8 mouse cellular contexts compared by ENCODE assay signal in genomic region chr4:59765385-59766005, GRCm38 (mm10). TPM values are rescaled to one million over a fixed set of nuclear protein-coding genes. Genes with fewer than 3 reads are reported as not detected.
DNase-seq lines count a peak whose midpoint lies in the region; ATAC-seq and TF ChIP-seq lines count a peak whose summit lies in the region.

No protein-coding gene starts in this region.

- H3K4me3 ChIP-seq in heart, postnatal 0 days (ENCODE audit: low read depth, low read length) = no peak overlapping the region
- no peak overlapping the region for H3K4me3 ChIP-seq in lung, postnatal 0 days (ENCODE audit: low read depth, low read length)

- no peaks in the 10 kb centered on the region for H3K27me3 ChIP-seq in heart, postnatal 0 days (ENCODE audit: control insufficient read depth, insufficient read depth, low read length)
- no peaks in the 10 kb centered on the region for H3K27me3 ChIP-seq in lung, postnatal 0 days (replicated peaks; ENCODE audit: insufficient read depth, low read length)

- peaks cover 2% of the 10 kb centered on the region; the same call in 1 of the 2 replicates for H3K4me1 ChIP-seq in heart, postnatal 0 days (ENCODE audit: control insufficient read depth, insufficient read depth)
- H3K4me1 ChIP-seq in lung, postnatal 0 days (ENCODE audit: insufficient read depth, low read depth, low read length) = peaks cover 9% of the 10 kb centered on the region

- no peak for TF ChIP-seq EP300 in heart, postnatal 0 days (IDR thresholded peaks at IDR 0.05; ENCODE audit: low read depth)
- TF ChIP-seq EP300 in lung, postnatal 0 days (IDR thresholded peaks at IDR 0.05) = peak; percentile 42

- peak; percentile 60; the same call in 1 of the 2 replicates for ATAC-seq in heart, postnatal 0 days (ENCODE audit: insufficient read depth, low read depth)
- peak; percentile 80 for ATAC-seq in lung, postnatal 0 days
- no peak for ATAC-seq in megakaryocyte progenitor cell, adult 5-6 weeks (replicated peaks; ENCODE audit: poor library complexity)

- H3K9ac ChIP-seq in heart, postnatal 0 days (replicated peaks; ENCODE audit: low read depth, low read length) = no peak overlapping the region
- H3K9ac ChIP-seq in lung, postnatal 0 days (replicated peaks; ENCODE audit: low read depth) = no peak overlapping the region

- peak overlapping the region; percentile 72 for H3K27ac ChIP-seq in heart, postnatal 0 days (ENCODE audit: low read depth)
- peak overlapping the region; percentile 71 for H3K27ac ChIP-seq in lung, postnatal 0 days (ENCODE audit: low read length)

- H3K36me3 ChIP-seq in heart, postnatal 0 days (replicated peaks; ENCODE audit: control insufficient read depth, insufficient read depth, low read length) = peaks cover 6% of the 10 kb centered on the region; the same call in 1 of the 2 replicates
- no peaks in the 10 kb centered on the region for H3K36me3 ChIP-seq in lung, postnatal 0 days (ENCODE audit: insufficient read depth, low read length)

- DNase-seq in 3T3-L1 (ENCODE audit: low read depth, low spot score) = peak; percentile 66
- DNase-seq in brain, adult 2 months (ENCODE audit: low read depth, low spot score) = peak; percentile 58
- DNase-seq in heart, postnatal 0 days (ENCODE audit: low spot score) = peak; percentile 64
- DNase-seq in lung, postnatal 0 days (ENCODE audit: low spot score) = peak; percentile 89
- DNase-seq in right cerebral cortex, postnatal 25 days = no peak
- DNase-seq in cerebellum, postnatal 14 days = no peak
- DNase-seq in right cerebral cortex, postnatal 4 days = no peak

- TF ChIP-seq CTCF in heart, postnatal 0 days (IDR thresholded peaks at IDR 0.05; ENCODE audit: low read depth) = no peak
- TF ChIP-seq CTCF in lung, postnatal 0 days (IDR thresholded peaks at IDR 0.05) = no peak

- H3K4me2 ChIP-seq in heart, postnatal 0 days (ENCODE audit: low read depth, low read length) = peak overlapping the region; percentile 13; the same call in 1 of the 2 replicates
- peak overlapping the region; percentile 28 for H3K4me2 ChIP-seq in lung, postnatal 0 days (replicated peaks; ENCODE audit: low read depth, low read length)

- 24% methylated on average over 7 of the region's 7 CpGs for WGBS in heart, postnatal 0 days
- 12% methylated on average over 7 of the region's 7 CpGs for WGBS in lung, postnatal 0 days

- H3K9me3 ChIP-seq in heart, postnatal 0 days (replicated peaks; ENCODE audit: control insufficient read depth, low read length) = no peaks in the 10 kb centered on the region
- no peaks in the 10 kb centered on the region for H3K9me3 ChIP-seq in lung, postnatal 0 days (ENCODE audit: low read length)

RNA-seq across cellular contexts. Expression of gene Inip, which starts 35.9 kb away (rescaled TPM):
- total RNA-seq in heart, postnatal 0 days (2014; rRNA removed; ENCODE audit: low replicate concordance) = 10.3 and 17.3 TPM in 2 replicates
- polyA plus RNA-seq in heart, postnatal 0 days (2015; fragmentation: Nextera tagmentation; extraction: Ambion mirVana) = 23.6 and 25.2 TPM in 2 replicates
- 25.9 and 26.8 TPM in 2 replicates for polyA plus RNA-seq in lung, postnatal 0 days (2015; fragmentation: Nextera tagmentation; extraction: Ambion mirVana)
- 54.2 and 65.5 TPM in 2 replicates for total RNA-seq in megakaryocyte progenitor cell, adult 5-6 weeks (2015)
- 70.2 and 70.8 TPM in 2 replicates for total RNA-seq in megakaryocyte progenitor cell, adult 5-6 weeks (2017)

RNA-seq across cellular contexts. Expression of gene Snx30, which starts 40.1 kb away (rescaled TPM):
- 3.7 and 4.5 TPM in 2 replicates for total RNA-seq in heart, postnatal 0 days (2014; rRNA removed; ENCODE audit: low replicate concordance)
- polyA plus RNA-seq in heart, postnatal 0 days (2015; fragmentation: Nextera tagmentation; extraction: Ambion mirVana) = 2.9 and 3.3 TPM in 2 replicates
- 12.0 and 13.2 TPM in 2 replicates for polyA plus RNA-seq in lung, postnatal 0 days (2015; fragmentation: Nextera tagmentation; extraction: Ambion mirVana)
- total RNA-seq in megakaryocyte progenitor cell, adult 5-6 weeks (2015) = 13.0 and 16.1 TPM in 2 replicates
- total RNA-seq in megakaryocyte progenitor cell, adult 5-6 weeks (2017) = 17.9 and 23.8 TPM in 2 replicates

Comparison
In these comparisons a context has a peak if more than half of its experiments do, and no peak if none do; other contexts are left out.
1. DNase-seq: peak in 3T3-L1 (single experiment), brain, adult 2 months (single experiment), heart, postnatal 0 days (single experiment) and lung, postnatal 0 days (single experiment); none in right cerebral cortex, postnatal 25 days (single experiment), cerebellum, postnatal 14 days (0 of 2) and right cerebral cortex, postnatal 4 days (single experiment).